Mouse (Mus musculus) lung, postnatal 0 days (tissue): ENCODE data around the gene Sult1d1.

Experiments
- CTCF ChIP-seq: IDR thresholded peaks from 2 replicates; pipeline ENCODE4 v1.5.1; 2016; ENCODE audit warnings: antibody characterized with exemption, mild to moderate bottlenecking
- EP300 ChIP-seq: IDR thresholded peaks from 2 replicates; pipeline ENCODE4 v1.6.1; 2016; ENCODE audit warnings: antibody characterized with exemption, mild to moderate bottlenecking, control low read depth

DNA sequence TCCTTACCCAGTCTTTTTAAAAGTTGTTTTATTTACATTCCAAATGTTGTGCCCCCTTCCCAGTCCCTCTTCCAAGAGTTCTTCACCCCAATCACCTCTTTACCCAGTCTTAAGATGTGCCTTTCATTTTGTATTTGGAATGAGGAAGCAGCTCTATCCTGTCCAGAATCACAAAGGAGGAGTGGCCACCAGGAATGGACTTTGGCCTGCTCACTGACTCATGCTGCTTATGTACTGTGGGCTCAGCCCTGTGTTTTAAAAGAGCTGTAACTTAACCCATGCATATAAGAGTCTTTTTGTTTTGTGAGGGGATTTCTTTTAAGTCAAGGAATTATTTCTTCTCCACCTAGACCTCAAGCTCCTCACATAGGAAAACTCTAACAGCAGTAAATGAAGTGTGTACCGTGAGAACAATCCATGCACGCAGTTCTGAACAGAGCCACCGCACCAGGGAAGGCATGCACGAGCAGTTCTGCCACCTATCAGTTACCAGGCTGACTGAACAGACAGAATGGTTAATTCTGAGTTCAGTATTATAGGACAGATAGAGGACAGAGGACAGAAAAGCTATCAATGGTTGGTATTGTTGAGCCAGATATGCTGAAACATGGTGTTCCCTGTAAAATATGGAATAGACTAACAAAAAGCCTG is 32.7 kb downstream of the Sult1d1 start:
- no peak for TF ChIP-seq CTCF
- no peak for TF ChIP-seq EP300
